Mouse (Mus musculus) heart, embryonic 13.5 days (tissue): ENCODE measurements around the gene Npas4. TPM values are rescaled to one million over a fixed set of nuclear protein-coding genes. Genes with fewer than 3 reads are reported as not detected.

ENCODE experiments used
- ATAC-seq: fragments of 200-750 bp; cut with Nextera tagmentation; 2 replicates; pipeline ENCODE4 v1.8.0; 2017; ENCODE audit warnings: moderate TSS enrichment; ENCODE audit not compliant: insufficient number of reproducible peaks, low FRiP score, low TSS enrichment; ENCODE audit errors: extremely low read depth
- H3K27ac ChIP-seq: fragments of 300-500 bp; sonication (generic); replicated peaks from 2 replicates; pipeline ENCODE4 v1.5.1; 2015; ENCODE audit warnings: moderate library complexity, mild to moderate bottlenecking, inconsistent platforms
- H3K27me3 ChIP-seq: fragments of 300-500 bp; sonication (generic); replicated peaks from 2 replicates; pipeline ENCODE4 v1.6.1; 2015; ENCODE audit warnings: mild to moderate bottlenecking, inconsistent platforms
- H3K36me3 ChIP-seq: fragments of 300-500 bp; sonication (generic); 2 replicates; pipeline ENCODE4 v1.6.1; 2015; ENCODE audit warnings: mild to moderate bottlenecking, inconsistent platforms
- H3K4me1 ChIP-seq: fragments of 300-500 bp; sonication (generic); 2 replicates; pipeline ENCODE4 v1.6.1; 2015; ENCODE audit warnings: inconsistent platforms
- H3K4me2 ChIP-seq: fragments of 300-500 bp; sonication (generic); 2 replicates; pipeline ENCODE4 v1.6.1; 2015; ENCODE audit warnings: inconsistent platforms, mild to moderate bottlenecking, moderate library complexity
- H3K4me3 ChIP-seq: fragments of 300-500 bp; sonication (generic); 2 replicates; pipeline ENCODE4 v1.5.1; 2015; ENCODE audit warnings: moderate library complexity, mild to moderate bottlenecking, inconsistent platforms
- H3K9ac ChIP-seq: fragments of 300-500 bp; sonication (generic); 2 replicates; pipeline ENCODE4 v1.6.1; 2015; ENCODE audit warnings: inconsistent platforms, mild to moderate bottlenecking, moderate library complexity
- H3K9me3 ChIP-seq: fragments of 300-500 bp; sonication (generic); 2 replicates; pipeline ENCODE4 v1.6.1; 2016; ENCODE audit warnings: inconsistent platforms
- WGBS: fragments of 180-500 bp; shearing (Covaris S2); methylation state at CpG from one replicate; pipeline ENCODE4 v1.1.7; 2015; ENCODE audit warnings: mixed read lengths; 5-methylcytosine and 5-hydroxymethylcytosine counted together
- polyA plus RNA-seq: library from polyadenylated mRNA; unstranded; fragments of >200 nt; fragmentation: Nextera tagmentation; extraction: Ambion mirVana; gene quantifications from 2 replicates; pipeline ENCODE4 v1.2.1, GENCODE M21; 2015

Gene Npas4
- polyA plus RNA-seq: 0.09 TPM in 2 replicates

- Histone ChIP-seq H3K9me3 (no peaks in the 10 kb centered on the region), H3K4me1 (peaks cover 51% of the 10 kb centered on the region), H3K36me3 (peaks cover 6% of the 10 kb centered on the region; the same call in 1 of the 2 replicates), H3K4me3 (peak within 1 kb of the TSS; percentile 27), H3K4me2 (peak within 1 kb of the TSS; percentile 62), H3K27me3 (peaks cover 66% of the 10 kb centered on the region), H3K9ac (no peak within 1 kb of the TSS), H3K27ac (no peak within 1 kb of the TSS)
- WGBS: 21% methylated on average over 4 of the region's 4 CpGs
- ATAC-seq: no peak
These were observed at the start of gene Npas4 for GRCm38 (mm10) chr19:4990256-4990625. Gene Npas4 (minus strand): TSS chr19:4990316.

DNA sequence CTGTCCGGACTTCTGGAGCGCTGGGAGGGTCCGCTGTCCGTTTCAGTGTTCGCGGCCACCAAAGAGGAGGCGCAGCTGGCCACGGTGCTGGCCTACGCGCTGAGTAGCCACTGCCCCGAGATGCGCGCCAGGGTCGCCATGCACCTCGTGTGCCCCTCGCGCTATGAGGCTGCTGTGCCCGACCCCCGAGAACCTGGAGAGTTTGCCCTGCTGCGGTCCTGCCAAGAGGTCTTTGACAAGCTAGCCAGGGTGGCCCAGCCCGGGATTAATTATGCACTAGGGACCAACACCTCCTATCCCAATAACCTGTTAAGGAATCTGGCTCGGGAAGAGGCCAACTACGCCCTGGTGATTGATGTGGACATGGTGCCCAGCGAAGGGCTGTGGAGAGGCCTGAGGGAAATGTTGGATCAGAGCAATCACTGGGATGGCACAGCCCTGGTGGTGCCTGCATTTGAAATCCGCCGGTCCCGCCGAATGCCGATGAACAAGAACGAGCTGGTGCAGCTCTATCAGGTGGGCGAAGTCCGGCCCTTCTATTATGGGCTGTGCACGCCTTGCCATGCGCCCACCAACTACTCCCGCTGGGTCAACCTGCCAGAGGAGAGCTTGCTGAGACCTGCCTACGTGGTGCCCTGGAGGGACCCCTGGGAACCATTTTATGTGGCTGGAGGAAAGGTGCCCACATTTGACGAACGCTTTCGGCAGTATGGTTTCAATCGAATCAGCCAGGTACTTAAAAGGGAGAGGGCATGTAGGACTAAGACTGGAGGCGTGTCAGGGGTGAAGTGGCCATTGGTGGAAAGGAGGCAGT is 49.4 kb upstream of the Npas4 start:
- 14% methylated on average over 41 of the region's 41 CpGs for WGBS
- Histone ChIP-seq H3K4me3 (peak overlapping the region; percentile 79), H3K9me3 (no peaks in the 10 kb centered on the region), H3K4me1 (peaks cover 39% of the 10 kb centered on the region), H3K4me2 (peak overlapping the region; percentile 99), H3K27ac (peak overlapping the region; percentile 76), H3K27me3 (no peaks in the 10 kb centered on the region), H3K9ac (peak overlapping the region; percentile 97), H3K36me3 (peaks cover 15% of the 10 kb centered on the region)
- ATAC-seq: no peak

DNA sequence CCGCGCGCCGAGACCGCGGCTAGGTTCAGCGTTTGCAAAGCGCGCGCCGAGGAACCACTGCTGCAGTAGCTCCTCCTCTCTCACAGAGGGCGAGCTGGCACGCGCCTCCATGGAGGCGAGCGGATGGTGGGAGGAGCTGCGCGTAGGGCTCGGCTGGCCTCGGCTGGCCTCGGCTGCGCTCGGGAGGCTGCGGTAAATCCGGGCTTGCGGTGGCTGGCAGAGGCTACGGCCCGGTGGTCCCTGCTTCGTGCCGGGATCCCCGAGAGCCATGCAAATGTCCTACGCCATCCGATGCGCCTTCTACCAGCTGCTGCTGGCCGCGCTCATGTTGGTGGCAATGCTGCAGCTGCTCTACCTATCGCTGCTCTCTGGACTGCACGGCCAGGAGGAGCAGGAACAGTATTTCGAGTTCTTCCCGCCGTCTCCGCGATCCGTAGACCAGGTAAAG is 48.6 kb upstream of the Npas4 start, which contains the start of the genes B4gat1 and AC124502.3:
Gene B4gat1 (plus strand): TSS at position 118 of the 448 bp plus-strand sequence.
Gene AC124502.3 (plus strand): TSS at position 183 of the 448 bp plus-strand sequence.
- H3K4me1 ChIP-seq: peaks cover 39% of the 10 kb centered on the region
- peak within 1 kb of the TSS; percentile 76 for H3K27ac ChIP-seq
- peak within 1 kb of the TSS; percentile 79 for H3K4me3 ChIP-seq
- peaks cover 11% of the 10 kb centered on the region for H3K36me3 ChIP-seq
- no peaks in the 10 kb centered on the region for H3K27me3 ChIP-seq
- ATAC-seq: peak; percentile 76
- H3K9me3 ChIP-seq: no peaks in the 10 kb centered on the region
- peak within 1 kb of the TSS; percentile 97 for H3K9ac ChIP-seq
- peak within 1 kb of the TSS; percentile 99 for H3K4me2 ChIP-seq
- WGBS: 0% methylated on average over 44 of the region's 44 CpGs

DNA sequence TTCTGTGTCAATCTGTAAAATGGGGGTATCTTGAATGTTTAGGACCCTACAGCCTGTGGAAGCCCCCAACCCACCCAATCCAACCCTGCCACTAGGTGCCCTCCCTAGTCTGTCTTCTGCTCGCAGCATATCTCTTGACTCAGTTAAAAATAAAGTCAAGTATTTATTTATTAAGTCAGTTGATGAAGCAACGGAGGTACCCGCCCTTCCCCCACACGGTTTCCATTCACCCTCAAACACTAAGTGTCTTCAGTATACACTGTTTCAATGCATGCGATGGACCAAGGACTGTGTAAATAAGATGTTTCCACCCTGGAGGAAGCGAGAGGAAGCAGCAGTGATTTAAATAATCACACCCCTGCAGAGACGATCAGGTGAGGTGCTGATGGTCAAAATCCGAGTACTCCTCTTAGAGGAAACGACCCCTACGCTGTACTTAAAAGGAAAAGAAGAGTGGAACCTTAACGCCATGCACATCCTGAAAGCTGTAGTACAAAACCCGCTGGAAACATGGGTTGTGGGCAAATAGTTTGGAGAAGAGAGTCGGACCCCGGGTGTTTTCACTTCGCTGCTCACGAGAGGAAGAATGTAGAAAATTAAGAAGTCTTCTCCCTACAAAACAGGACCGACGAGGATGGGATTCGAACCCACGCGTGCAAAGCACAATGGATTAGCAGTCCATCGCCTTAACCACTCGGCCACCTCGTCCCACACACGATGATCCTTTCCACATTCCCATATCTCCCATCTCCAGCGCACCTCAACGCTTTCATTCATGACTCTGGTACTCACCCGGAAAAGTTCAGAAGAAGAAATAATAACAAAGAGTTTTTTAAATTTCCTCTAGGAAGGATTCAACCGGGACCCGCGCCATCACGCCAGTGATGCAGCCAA is 47.8 kb upstream of the Npas4 start:
- peaks cover 39% of the 10 kb centered on the region for H3K4me1 ChIP-seq
- ATAC-seq: 0 out of 2 replicates have a peak, but pooled peaks have one; percentile 20

DNA sequence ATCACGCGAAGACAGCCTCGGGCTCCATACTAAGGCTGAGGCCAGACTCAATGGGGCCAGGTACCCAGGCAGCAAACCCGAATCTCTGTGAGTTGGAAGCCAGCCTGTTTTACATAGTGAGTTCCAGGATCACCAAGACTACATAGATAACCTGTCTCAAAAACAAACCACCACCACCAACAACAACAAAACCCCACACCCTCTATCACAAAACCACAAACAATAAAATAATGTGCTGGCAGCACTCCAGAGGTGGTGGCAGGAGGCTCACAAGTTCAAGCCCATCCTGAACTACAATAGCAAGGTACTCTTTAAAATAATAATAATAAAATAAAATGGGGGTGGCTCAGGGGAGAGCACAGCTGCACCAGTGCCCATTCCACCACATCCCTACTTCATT is 46.5 kb upstream of the Npas4 start:
- no peak for ATAC-seq

More for the DNA sequence above, 47.8 kb upstream of the Npas4 start:
- 4% methylated on average over 32 of the region's 32 CpGs for WGBS
- peaks cover 3% of the 10 kb centered on the region; the same call in 1 of the 2 replicates for H3K36me3 ChIP-seq
- H3K4me3 ChIP-seq: peak overlapping the region; percentile 79
- peak overlapping the region; percentile 76 for H3K27ac ChIP-seq
- H3K9me3 ChIP-seq: no peaks in the 10 kb centered on the region
- no peaks in the 10 kb centered on the region for H3K27me3 ChIP-seq
- H3K9ac ChIP-seq: peak overlapping the region; percentile 97
- peak overlapping the region; percentile 99 for H3K4me2 ChIP-seq

DNA sequence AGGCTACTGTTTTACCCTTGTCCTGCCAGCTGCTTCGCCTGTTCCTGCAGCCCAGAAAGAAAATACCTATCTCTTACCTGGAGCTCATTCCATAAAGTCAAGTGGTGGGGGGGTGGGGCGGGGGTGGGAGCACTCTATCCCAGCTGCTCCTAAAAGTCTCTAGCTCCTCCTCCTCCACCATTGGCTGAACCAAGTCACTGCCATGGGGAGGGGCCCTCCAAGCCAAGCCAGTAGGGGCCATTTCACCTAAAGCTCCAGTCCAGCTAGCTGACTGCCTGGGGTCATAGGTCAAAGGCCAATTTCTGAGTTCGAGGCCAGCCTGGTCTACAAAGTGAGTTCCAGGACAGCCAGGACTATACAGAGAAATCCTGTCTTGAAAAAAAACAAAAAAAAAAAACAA is 42.6 kb upstream of the Npas4 start:
- H3K27ac ChIP-seq: no peak overlapping the region
- no peak for ATAC-seq
- WGBS: 74% methylated on average over 3 of the region's 3 CpGs
- peaks cover 2% of the 10 kb centered on the region for H3K4me1 ChIP-seq
- no peak overlapping the region for H3K4me3 ChIP-seq
- no peaks in the 10 kb centered on the region for H3K9me3 ChIP-seq
- peaks cover 46% of the 10 kb centered on the region for H3K36me3 ChIP-seq
- no peaks in the 10 kb centered on the region for H3K27me3 ChIP-seq
- no peak overlapping the region for H3K9ac ChIP-seq
- no peak overlapping the region for H3K4me2 ChIP-seq

More for the DNA sequence above, 46.5 kb upstream of the Npas4 start:
- Histone ChIP-seq H3K36me3 (peaks cover 7% of the 10 kb centered on the region), H3K27me3 (no peaks in the 10 kb centered on the region), H3K9me3 (no peaks in the 10 kb centered on the region), H3K4me3 (no peak overlapping the region), H3K4me1 (peaks cover 27% of the 10 kb centered on the region), H3K4me2 (no peak overlapping the region), H3K27ac (no peak overlapping the region), H3K9ac (no peak overlapping the region)
- WGBS: 72% methylated on average over 4 of the region's 4 CpGs

DNA sequence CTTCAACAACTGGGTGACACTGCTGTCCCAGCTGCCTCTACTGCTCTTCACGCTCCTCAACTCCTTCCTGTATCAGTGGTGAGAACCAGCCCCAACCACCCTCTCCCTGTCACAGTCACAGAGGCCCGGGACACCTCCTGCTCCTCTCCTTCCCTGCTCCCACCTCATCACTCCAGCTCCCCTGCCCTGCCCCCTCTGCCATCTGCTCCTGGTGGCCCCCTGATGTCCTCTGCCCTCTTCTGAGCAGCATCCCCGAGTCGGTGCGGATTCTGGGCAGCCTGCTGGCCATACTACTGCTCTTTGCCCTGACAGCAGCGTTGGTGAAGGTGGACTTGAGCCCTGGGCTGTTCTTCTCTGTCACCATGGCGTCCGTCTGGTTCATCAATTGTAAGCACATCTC is 36.0 kb upstream of the Npas4 start:
- 75% methylated on average over 8 of the region's 8 CpGs for WGBS
- Histone ChIP-seq H3K27ac (no peak overlapping the region), H3K4me1 (peaks cover 17% of the 10 kb centered on the region; the same call in 1 of the 2 replicates), H3K4me2 (no peak overlapping the region), H3K9me3 (no peaks in the 10 kb centered on the region), H3K27me3 (no peaks in the 10 kb centered on the region), H3K36me3 (peaks cover 55% of the 10 kb centered on the region), H3K4me3 (no peak overlapping the region), H3K9ac (no peak overlapping the region)
- ATAC-seq: no peak

- ATAC-seq: peak; percentile 87
- Histone ChIP-seq H3K9me3 (no peaks in the 10 kb centered on the region), H3K36me3 (peaks cover 32% of the 10 kb centered on the region), H3K4me1 (peaks cover 19% of the 10 kb centered on the region; the same call in 1 of the 2 replicates), H3K27me3 (no peaks in the 10 kb centered on the region), H3K4me3 (peak within 1 kb of the TSS; percentile 68), H3K4me2 (peak within 1 kb of the TSS; percentile 83), H3K27ac (peak within 1 kb of the TSS; percentile 87), H3K9ac (peak within 1 kb of the TSS; percentile 85)
- under 1% methylated on average over 62 of the region's 62 CpGs for WGBS
These were observed 33.7 kb upstream of the Npas4 start, which contains the start of gene Slc29a2 for GRCm38 (mm10) chr19:5023621-5024479. Gene Slc29a2 (plus strand): TSS chr19:5023860.

GRCm38 (mm10) chr19:5021416-5021815 is 31.3 kb upstream of the Npas4 start:
- Histone ChIP-seq H3K9ac (no peak overlapping the region), H3K27me3 (no peaks in the 10 kb centered on the region), H3K9me3 (no peaks in the 10 kb centered on the region), H3K4me1 (peaks cover 27% of the 10 kb centered on the region), H3K27ac (no peak overlapping the region), H3K4me2 (no peak overlapping the region), H3K36me3 (peaks cover 8% of the 10 kb centered on the region), H3K4me3 (no peak overlapping the region)
- no peak for ATAC-seq
- 71% methylated on average over 2 of the region's 2 CpGs for WGBS

- Histone ChIP-seq H3K4me1 (peaks cover 34% of the 10 kb centered on the region), H3K9ac (no peak overlapping the region), H3K27ac (no peak overlapping the region), H3K36me3 (no peaks in the 10 kb centered on the region), H3K9me3 (no peaks in the 10 kb centered on the region), H3K27me3 (no peaks in the 10 kb centered on the region), H3K4me3 (no peak overlapping the region), H3K4me2 (no peak overlapping the region)
- no peak for ATAC-seq
- 70% methylated on average over 3 of the region's 3 CpGs for WGBS
These were observed 28.1 kb upstream of the Npas4 start for GRCm38 (mm10) chr19:5018191-5018590.
